Mouse (Mus musculus): ENCODE results near the gene Slc1a3.

DNA sequence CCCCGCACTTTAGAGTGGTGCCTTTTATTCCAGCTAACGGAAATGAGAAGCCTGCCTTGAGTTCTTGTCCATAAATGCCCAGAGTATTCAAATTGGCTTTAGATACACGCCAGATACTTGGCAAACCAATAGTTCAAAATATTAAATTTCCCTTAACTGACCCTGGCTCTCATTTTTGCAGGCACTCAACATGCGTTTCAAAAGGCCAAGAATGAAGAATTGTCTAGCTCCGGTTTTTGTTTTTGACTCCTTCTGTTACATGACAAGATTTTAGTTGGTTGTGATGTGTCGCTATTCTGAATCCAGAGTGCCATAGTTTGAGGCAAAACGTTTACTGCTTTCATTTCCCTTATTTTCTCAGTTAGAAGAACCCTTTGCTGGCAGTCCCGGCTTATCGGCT, 28.1 kb downstream of the Slc1a3 start:
- TF ChIP-seq CTCF (IDR thresholded peaks at IDR 0.05; ENCODE audit: low read depth) (no peak), EP300 (IDR thresholded peaks at IDR 0.05; ENCODE audit: low read depth) (no peak)
